Mouse (Mus musculus): Measurements from ENCODE around the gene 1500009C09Rik. TPM values are rescaled to one million over a fixed set of nuclear protein-coding genes. Genes with fewer than 3 reads are reported as not detected.

The 1500009C09Rik gene
- 0.32 TPM in 1 of 4 replicates, not detected in the others for total RNA-seq (2023; ENCODE audit: inconsistent age)

DNA sequence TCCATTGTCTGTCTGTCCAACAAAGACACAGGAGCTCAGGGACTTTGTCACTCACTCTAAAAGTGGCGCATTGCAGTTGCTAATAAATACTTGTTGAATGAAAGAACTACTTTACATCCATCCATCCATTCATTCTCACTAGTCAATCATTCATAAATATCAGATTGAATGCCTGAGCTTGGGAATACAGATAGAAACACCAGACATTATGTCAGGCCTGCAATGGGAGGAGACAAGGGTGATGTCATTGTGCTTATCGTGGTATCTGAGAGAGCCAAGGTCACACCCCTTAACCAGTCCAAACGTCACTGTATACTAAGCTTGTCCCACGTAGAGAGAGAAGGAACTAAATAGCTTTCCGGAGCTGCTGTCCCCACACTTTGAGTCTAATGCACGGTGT, at the start of gene 1500009C09Rik:
Gene 1500009C09Rik (plus strand): TSS at position 301 of the 400 bp plus-strand sequence.

GRCm38 (mm10) chr15:82212752-82213063, 39.5 kb upstream of the 1500009C09Rik start, which contains the start of gene Shisa8:
Gene Shisa8 (minus strand): TSS chr15:82212815.

DNA sequence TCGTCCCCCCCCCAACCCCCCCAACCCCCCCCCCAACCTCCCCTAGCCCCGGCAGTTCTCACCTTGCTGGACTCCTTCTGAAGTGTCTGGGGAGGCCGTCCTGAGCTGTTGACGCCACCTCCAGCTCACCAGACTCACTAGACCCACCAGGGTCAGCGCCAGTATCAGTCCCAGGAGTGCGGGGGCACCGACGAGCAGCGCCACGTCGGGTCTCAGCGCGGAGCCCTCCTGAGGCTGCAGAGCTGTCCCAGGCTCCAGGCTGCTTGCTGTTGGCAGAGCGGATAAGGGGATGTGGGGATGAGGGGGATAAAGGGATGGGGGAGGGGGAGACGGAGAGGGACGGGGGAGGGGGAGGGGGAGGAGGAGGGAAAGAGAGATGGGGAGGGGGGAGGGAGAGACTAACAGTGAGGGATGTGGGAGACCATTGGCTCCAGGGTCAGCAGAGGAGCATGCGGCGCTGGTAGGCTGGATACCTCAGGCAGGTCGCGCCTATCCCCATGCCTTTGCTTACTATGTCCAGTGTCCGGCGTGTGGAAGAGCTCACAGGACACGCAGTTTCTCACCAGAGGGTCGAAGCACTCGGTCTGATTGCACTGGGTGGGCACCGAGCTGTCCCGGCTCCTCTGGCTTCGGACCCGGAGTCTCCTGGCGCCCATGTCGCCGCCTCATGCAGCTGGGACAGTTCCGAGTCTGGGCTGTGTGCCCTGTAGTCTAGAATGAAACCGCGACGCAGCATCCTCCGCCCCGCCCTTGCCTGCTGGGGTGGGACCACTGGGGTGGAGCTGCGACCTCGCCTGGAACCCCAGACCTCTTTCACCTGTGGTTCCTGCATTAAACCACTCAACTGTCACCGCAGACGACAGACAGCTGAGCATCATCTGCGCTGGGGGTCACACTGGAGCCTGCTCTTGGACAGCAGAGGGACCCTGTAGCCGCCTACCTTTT, 28.3 kb upstream of the 1500009C09Rik start, which contains the start of gene Tnfrsf13c:
Gene Tnfrsf13c (minus strand): TSS at position 713 of the 945 bp plus-strand sequence.

DNA sequence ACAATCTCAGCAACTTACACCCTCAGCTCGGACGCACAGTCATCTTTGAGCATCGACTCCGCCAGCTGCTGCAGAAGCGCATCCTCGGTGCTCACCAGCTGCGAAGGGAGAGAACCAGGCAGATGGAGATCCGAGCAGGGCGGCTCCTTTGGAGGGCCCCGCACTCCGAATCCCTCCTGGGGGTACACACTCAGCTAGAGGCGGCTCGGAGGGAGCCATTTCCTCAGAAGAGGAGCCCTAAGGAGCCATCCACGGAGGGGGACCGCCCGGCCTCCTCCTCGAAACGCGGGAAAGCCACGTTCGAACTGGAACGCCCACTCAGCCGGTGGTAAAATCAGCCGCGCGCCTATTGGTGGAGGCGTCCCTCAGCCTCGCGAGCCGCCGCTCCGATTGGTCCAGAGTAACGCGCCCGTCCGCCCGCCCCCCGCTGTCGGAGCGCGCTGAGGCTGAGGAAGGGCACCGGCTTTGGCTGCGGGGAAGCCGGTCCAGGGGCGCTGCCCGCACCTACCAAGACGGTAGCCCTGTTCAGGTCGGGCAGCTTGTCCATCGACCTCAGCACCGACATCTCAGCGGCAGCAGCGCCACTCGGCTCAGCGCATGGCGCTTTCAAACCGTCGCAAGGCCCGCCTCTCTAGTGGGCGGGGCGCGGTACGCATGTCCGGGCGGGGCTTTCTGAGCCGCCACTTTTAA, 7.9 kb upstream of the 1500009C09Rik start, which contains the start of gene Cenpm:
Gene Cenpm (minus strand): TSS at position 634 of the 690 bp plus-strand sequence.

DNA sequence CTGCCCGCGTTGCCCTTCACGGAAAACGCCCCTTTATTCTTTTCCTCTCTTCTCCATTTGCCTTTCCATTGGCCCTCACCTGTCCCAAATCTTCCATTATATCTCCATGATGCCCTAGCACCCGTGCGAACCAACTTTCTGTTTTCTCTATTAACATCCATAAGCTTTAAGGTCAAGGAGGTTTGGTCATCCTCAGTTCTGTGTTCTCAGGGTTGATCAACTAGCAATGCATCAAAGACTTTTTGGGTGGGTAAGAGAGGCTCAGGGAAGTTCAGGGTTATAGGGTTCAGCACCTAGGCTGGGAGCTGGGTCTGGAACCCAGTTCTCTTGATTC, 22.4 kb downstream of the 1500009C09Rik start, which contains the start of gene Sept3:
Gene Sept3 (plus strand): TSS at position 301 of the 334 bp plus-strand sequence.

GRCm38 (mm10) chr15:82298764-82299561, 46.8 kb downstream of the 1500009C09Rik start, which contains the start of gene Wbp2nl:
Gene Wbp2nl (plus strand): TSS chr15:82298954.

Other genes starting within 250 kb of the 1500009C09Rik start
- gene Desi1, start 218.5 kb upstream of the 1500009C09Rik start, total RNA-seq (2023; ENCODE audit: inconsistent age), result 26.4 to 39.9 TPM (median 27.9 TPM) in 4 replicates
- gene Snu13, start 204.8 kb upstream of the 1500009C09Rik start, total RNA-seq (2023; ENCODE audit: inconsistent age), result 96.9 to 103 TPM (median 102 TPM) in 4 replicates
- not detected in 4 replicates for gene 4930407I10Rik, start 193.2 kb upstream of the 1500009C09Rik start, total RNA-seq (2023; ENCODE audit: inconsistent age)
- not detected in 4 replicates for gene Mei1, start 182.4 kb upstream of the 1500009C09Rik start, total RNA-seq (2023; ENCODE audit: inconsistent age)
- gene Ccdc134, start 124.5 kb upstream of the 1500009C09Rik start, total RNA-seq (2023; ENCODE audit: inconsistent age), result 58.6 to 67.5 TPM (median 62.7 TPM) in 4 replicates
- gene Srebf2, start 105.2 kb upstream of the 1500009C09Rik start, total RNA-seq (2023; ENCODE audit: inconsistent age), result 202 to 229 TPM (median 225 TPM) in 4 replicates
- gene Shisa8, start 39.6 kb upstream of the 1500009C09Rik start, total RNA-seq (2023; ENCODE audit: inconsistent age), result 5.5 to 8.9 TPM (median 6.7 TPM) in 4 replicates
- 309 to 334 TPM (median 329 TPM) in 4 replicates for gene Tnfrsf13c, start 28.0 kb upstream of the 1500009C09Rik start, total RNA-seq (2023; ENCODE audit: inconsistent age)
- gene Cenpm, start 7.6 kb upstream of the 1500009C09Rik start, total RNA-seq (2023; ENCODE audit: inconsistent age), result 0.77 to 4.2 TPM (median 1.6 TPM) in 4 replicates
- 0.48 TPM in 1 of 4 replicates, not detected in the others for gene Sept3, start 22.5 kb downstream of the 1500009C09Rik start, total RNA-seq (2023; ENCODE audit: inconsistent age)
- gene Wbp2nl, start 46.6 kb downstream of the 1500009C09Rik start, total RNA-seq (2023; ENCODE audit: inconsistent age), result not detected in 4 replicates
- 44.4 to 66.9 TPM (median 50.7 TPM) in 4 replicates for gene Naga, start 86.5 kb downstream of the 1500009C09Rik start, total RNA-seq (2023; ENCODE audit: inconsistent age)
- gene Pheta2, start 86.5 kb downstream of the 1500009C09Rik start, total RNA-seq (2023; ENCODE audit: inconsistent age), result 0.24 TPM in 1 of 4 replicates, not detected in the others
- gene Smdt1, start 86.6 kb downstream of the 1500009C09Rik start, total RNA-seq (2023; ENCODE audit: inconsistent age), result 85.5 to 111 TPM (median 94.6 TPM) in 4 replicates
- gene Ndufa6, start 101.9 kb downstream of the 1500009C09Rik start, total RNA-seq (2023; ENCODE audit: inconsistent age), result 95.5 to 108 TPM (median 98.9 TPM) in 4 replicates
- 4.4 to 8.3 TPM (median 6.6 TPM) in 4 replicates for gene Cyp2d22, start 127.9 kb downstream of the 1500009C09Rik start, total RNA-seq (2023; ENCODE audit: inconsistent age)
- not detected in 4 replicates for gene Cyp2d11, start 141.6 kb downstream of the 1500009C09Rik start, total RNA-seq (2023; ENCODE audit: inconsistent age)
- gene Cyp2d10, start 154.8 kb downstream of the 1500009C09Rik start, total RNA-seq (2023; ENCODE audit: inconsistent age), result not detected in 4 replicates
- not detected in 4 replicates for gene Cyp2d9, start 181.0 kb downstream of the 1500009C09Rik start, total RNA-seq (2023; ENCODE audit: inconsistent age)